Mouse (Mus musculus) MEL (cell line): ENCODE data around the gene Slc4a2. TPM values are rescaled to one million over a fixed set of nuclear protein-coding genes. Genes with fewer than 3 reads are reported as not detected.

ENCODE experiments used
- DNase-seq: peaks from one replicate; pipeline ENCODE4 v3.0.0; 2011; ENCODE audit warnings: low read depth, low spot score
- H3K27ac ChIP-seq: 2 replicates; pipeline ENCODE4 v1.5.1; 2012; ENCODE audit warnings: low read depth, mild to moderate bottlenecking, control low read depth, low read length, moderate library complexity; ENCODE audit not compliant: control insufficient read depth
- H3K27me3 ChIP-seq, 2 experiments: fragments of 150-350 bp in 1 of 2; sonication (generic) in 1 of 2; 2 replicates each; pipeline ENCODE4 v1.6.1; 2012; ENCODE audit warnings: low read length in 2 of 2, mild to moderate bottlenecking in 2 of 2, improper control_type of control experiment in 1 of 2, moderate library complexity in 1 of 2; ENCODE audit not compliant: insufficient read depth in 2 of 2, control insufficient read depth in 1 of 2
- H3K36me3 ChIP-seq, 2 experiments: 2 replicates each; pipeline ENCODE4 v1.6.1; 2012 to 2014; ENCODE audit warnings: low read length in 2 of 2, improper control_type of control experiment in 1 of 2, inconsistent platforms in 1 of 2, mild to moderate bottlenecking in 1 of 2; ENCODE audit not compliant: insufficient read depth in 2 of 2, control insufficient read depth in 1 of 2
- H3K4me1 ChIP-seq, 2 experiments: fragments of 150-350 bp in 1 of 2; sonication (generic) in 1 of 2; 2 replicates each; pipeline ENCODE4 v1.6.1; 2012; ENCODE audit warnings: low read length in 2 of 2, improper control_type of control experiment in 1 of 2, mild to moderate bottlenecking in 1 of 2; ENCODE audit not compliant: insufficient read depth in 2 of 2, control insufficient read depth in 1 of 2
- H3K4me3 ChIP-seq, 2 experiments: fragments of 150-350 bp in 1 of 2; sonication (generic) in 1 of 2; 2 replicates each; pipeline ENCODE4 v1.5.1; 2012; ENCODE audit warnings: low read depth in 2 of 2, low read length in 2 of 2, mild to moderate bottlenecking in 2 of 2, moderate library complexity in 2 of 2, control low read depth in 1 of 2, improper control_type of control experiment in 1 of 2; ENCODE audit not compliant: control insufficient read depth in 1 of 2, insufficient read depth in 1 of 2
- H3K79me2 ChIP-seq: 2 replicates; pipeline ENCODE4 v1.6.1; 2012; ENCODE audit warnings: mild to moderate bottlenecking, low read length, moderate library complexity; ENCODE audit not compliant: control insufficient read depth, poor library complexity, insufficient read depth
- H3K9ac ChIP-seq: 2 replicates; pipeline ENCODE4 v1.6.1; 2012; ENCODE audit warnings: low read depth, mild to moderate bottlenecking, control low read depth, low read length, moderate library complexity; ENCODE audit not compliant: control insufficient read depth, poor library complexity, severe bottlenecking
- H3K9me3 ChIP-seq: fragments of 150-350 bp; sonication (generic); replicated peaks from 2 replicates; pipeline ENCODE4 v1.6.1; 2012; ENCODE audit warnings: mild to moderate bottlenecking, low read length, improper control_type of control experiment, moderate library complexity; ENCODE audit not compliant: insufficient read depth
- BHLHE40 ChIP-seq: IDR thresholded peaks from 2 replicates; pipeline ENCODE4 v1.6.1; 2012; ENCODE audit warnings: low read depth, mild to moderate bottlenecking, inconsistent platforms, low read length, improper control_type of control experiment, borderline replicate concordance
- CHD1 ChIP-seq: IDR thresholded peaks from 2 replicates; pipeline ENCODE4 v1.6.1; 2012; ENCODE audit warnings: low read depth, mild to moderate bottlenecking, inconsistent platforms, low read length, improper control_type of control experiment
- CHD2 ChIP-seq: IDR thresholded peaks from 2 replicates; pipeline ENCODE4 v1.6.1; 2011; ENCODE audit warnings: low read length, improper control_type of control experiment
- CTCF ChIP-seq, 3 experiments: IDR thresholded peaks in 2 of 3; conservative IDR thresholded peaks in 1 of 3; 2 replicates each; pipeline ENCODE4 v1.5.1; 2011 to 2012; ENCODE audit warnings: low read length in 3 of 3, low read depth in 2 of 3, mild to moderate bottlenecking in 2 of 3, improper control_type of control experiment in 1 of 3, inconsistent platforms in 1 of 3, mixed read lengths in 1 of 3, moderate library complexity in 1 of 3; ENCODE audit not compliant: control insufficient read depth in 1 of 3, insufficient read depth in 1 of 3, poor library complexity in 1 of 3, severe bottlenecking in 1 of 3
- E2F4 ChIP-seq: IDR thresholded peaks from 2 replicates; pipeline ENCODE4 v1.6.1; 2011; ENCODE audit warnings: low read depth, low read length, improper control_type of control experiment, borderline replicate concordance
- EP300 ChIP-seq, 2 experiments: IDR thresholded peaks; 2 replicates each; pipeline ENCODE4 v1.6.1; 2011; ENCODE audit warnings: improper control_type of control experiment in 2 of 2, low read length in 2 of 2, low read depth in 1 of 2, mild to moderate bottlenecking in 1 of 2
- ETS1 ChIP-seq: IDR thresholded peaks from 2 replicates; pipeline ENCODE4 v1.6.1; 2012; ENCODE audit warnings: low read depth, mild to moderate bottlenecking, inconsistent platforms, low read length, improper control_type of control experiment, moderate library complexity
- GABPA ChIP-seq: IDR thresholded peaks from 2 replicates; pipeline ENCODE4 v1.6.1; 2012; ENCODE audit warnings: low read depth, mild to moderate bottlenecking, inconsistent platforms, low read length, improper control_type of control experiment, moderate library complexity
- GATA1 ChIP-seq: IDR thresholded peaks from 2 replicates; pipeline ENCODE4 v1.6.1; 2011; ENCODE audit warnings: low read depth, low read length, improper control_type of control experiment
- HCFC1 ChIP-seq: IDR thresholded peaks from 2 replicates; pipeline ENCODE4 v1.6.1; 2012; ENCODE audit warnings: low read depth, mild to moderate bottlenecking, inconsistent platforms, low read length, improper control_type of control experiment, moderate library complexity
- JUND ChIP-seq: IDR thresholded peaks from 2 replicates; pipeline ENCODE4 v1.6.1; 2011; ENCODE audit warnings: low read depth, mild to moderate bottlenecking, improper control_type of control experiment, low read length
- KAT2A ChIP-seq: conservative IDR thresholded peaks from 2 replicates; pipeline ENCODE4 v1.6.1; 2012; ENCODE audit warnings: low read depth, low read length, improper control_type of control experiment, inconsistent platforms
- MAFK ChIP-seq: IDR thresholded peaks from 2 replicates; pipeline ENCODE4 v1.6.1; 2011; ENCODE audit warnings: low read depth, mild to moderate bottlenecking, low read length, improper control_type of control experiment, borderline replicate concordance
- MAX ChIP-seq: IDR thresholded peaks from 2 replicates; pipeline ENCODE4 v1.6.1; 2011; ENCODE audit warnings: low read length, improper control_type of control experiment
- MEF2A ChIP-seq: IDR thresholded peaks from 2 replicates; pipeline ENCODE4 v1.6.1; 2014; ENCODE audit warnings: low read depth, mild to moderate bottlenecking, inconsistent platforms, low read length, improper control_type of control experiment; ENCODE audit not compliant: poor library complexity, insufficient replicate concordance, severe bottlenecking; ENCODE audit errors: extremely low read depth
- MXI1 ChIP-seq: IDR thresholded peaks from 2 replicates; pipeline ENCODE4 v1.6.1; 2011; ENCODE audit warnings: mild to moderate bottlenecking, low read depth, low read length, improper control_type of control experiment
- MYB ChIP-seq: IDR thresholded peaks from 2 replicates; pipeline ENCODE4 v1.6.1; 2011; ENCODE audit warnings: mild to moderate bottlenecking, low read depth, low read length, improper control_type of control experiment
- MYC ChIP-seq: IDR thresholded peaks from 2 replicates; pipeline ENCODE4 v1.6.1; 2011; ENCODE audit warnings: low read depth, mild to moderate bottlenecking, low read length, improper control_type of control experiment, moderate library complexity
- NELFE ChIP-seq: IDR thresholded peaks from 2 replicates; pipeline ENCODE4 v1.6.1; 2011; ENCODE audit warnings: low read depth, low read length, improper control_type of control experiment
- NRF1 ChIP-seq: IDR thresholded peaks from 2 replicates; pipeline ENCODE4 v1.6.1; 2014; ENCODE audit warnings: low read depth, mild to moderate bottlenecking, inconsistent platforms, low read length, improper control_type of control experiment, moderate library complexity; ENCODE audit not compliant: poor library complexity, insufficient read depth, severe bottlenecking
- POLR2AphosphoS2 ChIP-seq: IDR thresholded peaks from 2 replicates; pipeline ENCODE4 v1.6.1; 2011; ENCODE audit warnings: low read length, improper control_type of control experiment
- POLR2AphosphoS5 ChIP-seq: IDR thresholded peaks from 2 replicates; pipeline ENCODE4 v1.6.1; 2012; ENCODE audit warnings: low read depth, borderline replicate concordance, mild to moderate bottlenecking, inconsistent platforms, low read length, moderate library complexity, mixed read lengths
- RAD21 ChIP-seq: IDR thresholded peaks from 2 replicates; pipeline ENCODE4 v1.6.1; 2011; ENCODE audit warnings: mild to moderate bottlenecking, low read depth, low read length, improper control_type of control experiment
- RCOR1 ChIP-seq: IDR thresholded peaks from 2 replicates; pipeline ENCODE4 v1.6.1; 2012; ENCODE audit warnings: low read depth, mild to moderate bottlenecking, inconsistent platforms, low read length, improper control_type of control experiment
- SIN3A ChIP-seq: IDR thresholded peaks from 2 replicates; pipeline ENCODE4 v1.6.1; 2012; ENCODE audit warnings: low read length, improper control_type of control experiment, inconsistent platforms
- SMC3 ChIP-seq: IDR thresholded peaks from 2 replicates; pipeline ENCODE4 v1.6.1; 2011; ENCODE audit warnings: low read depth, low read length, improper control_type of control experiment
- TAL1 ChIP-seq: IDR thresholded peaks from 2 replicates; pipeline ENCODE4 v1.6.1; 2012; ENCODE audit warnings: mild to moderate bottlenecking, inconsistent platforms, low read length, moderate library complexity, mixed read lengths
- TBP ChIP-seq: IDR thresholded peaks from 2 replicates; pipeline ENCODE4 v1.8.0; 2011; ENCODE audit warnings: low read depth, low read length, improper control_type of control experiment
- TCF12 ChIP-seq: IDR thresholded peaks from 2 replicates; pipeline ENCODE4 v1.6.1; 2014; ENCODE audit warnings: low read depth, mild to moderate bottlenecking, inconsistent platforms, low read length, improper control_type of control experiment, moderate library complexity
- UBTF ChIP-seq: IDR thresholded peaks from 2 replicates; pipeline ENCODE4 v1.6.1; 2012; ENCODE audit warnings: low read depth, mild to moderate bottlenecking, inconsistent platforms, low read length, improper control_type of control experiment, moderate library complexity, borderline replicate concordance; ENCODE audit not compliant: insufficient read depth
- USF1 ChIP-seq: IDR thresholded peaks from 2 replicates; pipeline ENCODE4 v1.6.1; 2014; ENCODE audit warnings: low read depth, mild to moderate bottlenecking, inconsistent platforms, low read length, improper control_type of control experiment, moderate library complexity
- USF2 ChIP-seq, 2 experiments: IDR thresholded peaks; 2 replicates each; pipeline ENCODE4 v1.6.1; 2011 to 2012; ENCODE audit warnings: improper control_type of control experiment in 2 of 2, low read length in 2 of 2, borderline replicate concordance in 1 of 2, inconsistent platforms in 1 of 2, low read depth in 1 of 2, mild to moderate bottlenecking in 1 of 2; ENCODE audit not compliant: insufficient read depth in 1 of 2
- ZC3H11A ChIP-seq: IDR thresholded peaks from 2 replicates; pipeline ENCODE4 v1.6.1; 2012; ENCODE audit warnings: low read depth, mild to moderate bottlenecking, inconsistent platforms, low read length, improper control_type of control experiment
- ZKSCAN1 ChIP-seq: IDR thresholded peaks from 2 replicates; pipeline ENCODE4 v1.6.1; 2012; ENCODE audit warnings: low read depth, mild to moderate bottlenecking, inconsistent platforms, low read length, improper control_type of control experiment, moderate library complexity
- ZMIZ1 ChIP-seq: IDR thresholded peaks from 2 replicates; pipeline ENCODE4 v1.6.1; 2012; ENCODE audit warnings: low read depth, mild to moderate bottlenecking, inconsistent platforms, low read length, improper control_type of control experiment, moderate library complexity
- polyA plus RNA-seq, 2 experiments: library from polyadenylated mRNA; stranded (reverse) in 1 of 2; unstranded in 1 of 2; fragments of >175 nt in 1 of 2; fragments of >200 nt in 1 of 2; gene quantifications; 2 replicates each; pipeline versions ENCODE4 v1.2.1 to v1.2.4; 2012; ENCODE audit warnings: low replicate concordance in 2 of 2, low read depth in 1 of 2; ENCODE audit not compliant: insufficient read length in 2 of 2, insufficient read depth in 1 of 2, missing spikeins in 1 of 2
- total RNA-seq: library from RNA; depleted of rRNA; stranded (reverse); fragments of 300-350 nt; gene quantifications from 2 replicates; pipeline ENCODE4 v1.2.3, GENCODE M21; 2012

Gene Slc4a2
- total and polyA plus RNA-seq, 3 experiments, result 20.9 to 56.3 TPM; not detected in 1

GRCm38 (mm10) chr5:24451264-24452029, 27.8 kb downstream of the Slc4a2 start:
- Histone ChIP-seq H3K27me3 (no peaks in the 10 kb centered on the region), H3K27ac (peak overlapping the region; percentile 88), H3K9me3 (no peaks in the 10 kb centered on the region), H3K4me3 (peak overlapping the region; percentile 77 to 98), H3K9ac (peak overlapping the region; percentile 87), H3K79me2 (peaks cover 49% of the 10 kb centered on the region), H3K4me1 (peaks cover 11 to 24% of the 10 kb centered on the region in 2 experiments), H3K36me3 (peaks cover 0 to 24% of the 10 kb centered on the region in 2 experiments; a peak in 2 of 4 replicates)
- peak; percentile 97 for DNase-seq
- peak; percentile 80 for TF ChIP-seq MYC
- TF ChIP-seq RAD21, result no peak
- TF ChIP-seq E2F4, result peak; percentile 19; the same call in 1 of the 2 replicates
- peak; percentile 54; the same call in 1 of the 2 replicates for TF ChIP-seq TCF12
- peak; percentile 91 for TF ChIP-seq ZMIZ1
- peak; percentile 43; the same call in 1 of the 2 replicates for TF ChIP-seq BHLHE40
- TF ChIP-seq MAX, result peak; percentile 82
- no peak for TF ChIP-seq POLR2AphosphoS5
- TF ChIP-seq CHD2, result no peak
- TF ChIP-seq POLR2AphosphoS2, result peak; percentile 78
- no peak for TF ChIP-seq GATA1
- peak; percentile 39; the same call in 1 of the 2 replicates for TF ChIP-seq ETS1
- peak; percentile 41; the same call in 1 of the 2 replicates for TF ChIP-seq TBP
- peak; percentile 22; the same call in 1 of the 2 replicates for TF ChIP-seq MEF2A
- peak; percentile 56 for TF ChIP-seq USF1
- 0 out of 4 replicates have a peak, but pooled peaks of 1 of the 2 experiments have one; percentile 22 for TF ChIP-seq EP300 (IDR thresholded peaks at IDR 0.05; ENCODE audit: low read depth in 1 of 2, low read length in 2 of 2)
- peak; percentile 71 for TF ChIP-seq HCFC1
- TF ChIP-seq KAT2A, result no peak; the same call in 1 of the 2 replicates
- TF ChIP-seq NELFE, result peak; percentile 92
- TF ChIP-seq ZKSCAN1, result no peak
- TF ChIP-seq SMC3, result no peak
- peak; percentile 68 for TF ChIP-seq NRF1
- TF ChIP-seq TAL1, result no peak
- TF ChIP-seq MAFK, result no peak
- no peak for TF ChIP-seq UBTF
- TF ChIP-seq SIN3A, result peak; percentile 81
- TF ChIP-seq RCOR1, result no peak
- no peak for TF ChIP-seq CHD1
- TF ChIP-seq CTCF (IDR thresholded peaks at IDR 0.05 in 2 of 3, conservative IDR thresholded peaks at IDR 0.05 in 1 of 3; ENCODE audit: control insufficient read depth in 1 of 3, insufficient read depth in 1 of 3, low read depth in 2 of 3, low read length in 3 of 3, poor library complexity in 1 of 3, severe bottlenecking in 1 of 3), result no peak
- peak; percentile 89 for TF ChIP-seq MXI1
- TF ChIP-seq USF2 (IDR thresholded peaks at IDR 0.05; ENCODE audit: borderline replicate concordance in 1 of 2, insufficient read depth in 1 of 2, low read depth in 1 of 2, low read length in 2 of 2), result no peak
- no peak for TF ChIP-seq ZC3H11A
- TF ChIP-seq JUND, result no peak
- no peak for TF ChIP-seq MYB
- no peak for TF ChIP-seq GABPA
